Mouse (Mus musculus): ENCODE measurements around the gene Gatad1.
"Not testable (repeated sequence)": the region's sequence is repeated elsewhere in the genome, so short reads cannot be mapped to it uniquely, and the experiment has no call there.

Gene Gatad1

DNA sequence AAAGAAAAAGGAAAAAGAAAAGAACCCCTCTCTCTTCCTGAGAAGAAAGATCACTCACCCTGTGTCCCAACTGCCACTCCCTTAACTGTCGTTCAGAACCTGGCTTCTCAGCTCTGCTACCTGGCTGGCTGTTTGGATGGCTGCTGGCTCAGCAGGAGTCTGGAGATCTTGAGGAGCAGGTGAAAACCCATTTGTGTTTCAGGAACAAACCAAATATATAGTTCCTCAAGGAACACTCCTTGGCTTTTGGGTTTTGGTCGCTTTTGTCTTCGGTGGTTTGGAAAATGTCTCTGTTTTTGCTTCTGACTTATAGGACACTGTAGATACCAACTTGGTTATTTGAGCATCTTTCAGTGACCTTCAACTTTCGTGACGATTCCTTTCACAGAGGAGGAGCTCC lies at the start of gene Gatad1:
TSS of gene Gatad1 (minus strand) at position 101 of the 400 bp plus-strand sequence.
- no peak for DNase-seq (ENCODE audit: low read depth)

DNA sequence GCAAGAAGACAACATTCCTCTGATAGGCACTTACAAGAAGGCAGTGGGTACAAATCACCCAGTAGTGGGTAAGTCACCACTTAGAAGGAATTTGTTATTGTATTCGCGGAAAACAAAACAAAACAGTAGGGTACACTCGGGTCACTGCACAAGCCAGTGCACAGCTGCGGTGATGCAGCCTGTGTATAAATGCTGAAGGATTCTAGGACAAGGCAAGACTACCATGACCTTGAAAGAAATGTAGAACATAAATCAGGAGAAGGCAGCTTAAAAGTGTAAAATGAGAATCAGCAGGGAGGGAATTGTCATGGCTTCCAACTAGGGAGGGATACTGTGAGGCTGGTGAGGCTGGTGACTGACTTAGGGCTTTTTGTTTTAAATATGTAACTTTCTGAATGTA lies 45.2 kb upstream of the Gatad1 start:
- DNase-seq (ENCODE audit: low read depth): no peak

DNA sequence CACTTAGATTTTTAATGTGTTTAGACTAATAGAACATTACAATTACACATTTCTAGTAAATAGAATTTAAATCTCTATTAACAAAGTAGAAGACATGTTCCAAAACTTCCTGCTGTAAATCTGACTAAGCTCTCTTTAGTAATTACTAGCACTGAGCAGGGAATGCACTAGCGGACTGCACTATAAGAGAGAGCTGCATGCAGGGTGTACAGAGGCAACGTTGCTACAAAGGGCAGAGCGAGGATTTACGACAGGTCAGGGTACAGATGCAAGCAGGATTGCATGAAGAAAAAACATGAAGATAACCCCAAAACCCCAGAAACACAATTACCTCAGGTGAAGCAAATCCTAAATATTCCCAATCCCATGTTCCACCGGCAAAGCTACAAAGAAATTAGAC lies 43.0 kb upstream of the Gatad1 start:
- no peak for DNase-seq (ENCODE audit: low read depth)

DNA sequence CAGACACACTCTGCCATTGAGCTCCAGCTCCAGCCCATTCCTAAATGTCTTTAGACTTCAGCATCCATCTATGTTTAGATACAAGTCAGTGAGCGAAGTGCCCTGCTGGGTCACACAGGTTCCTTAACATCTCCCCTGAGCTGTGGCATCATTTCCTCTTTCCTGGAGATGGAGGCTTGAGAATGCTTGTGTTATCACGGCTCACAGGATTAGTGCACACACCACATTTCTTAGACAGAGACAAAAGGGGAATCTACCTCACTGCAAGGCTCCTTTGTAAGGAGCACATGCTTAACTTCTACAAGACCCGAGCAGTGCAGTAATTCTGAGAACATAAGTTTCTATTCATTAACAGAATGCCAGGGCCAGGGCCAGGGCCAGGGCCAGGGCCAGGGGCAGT lies 39.0 kb upstream of the Gatad1 start:
- no peak for DNase-seq (ENCODE audit: low read depth)

DNA sequence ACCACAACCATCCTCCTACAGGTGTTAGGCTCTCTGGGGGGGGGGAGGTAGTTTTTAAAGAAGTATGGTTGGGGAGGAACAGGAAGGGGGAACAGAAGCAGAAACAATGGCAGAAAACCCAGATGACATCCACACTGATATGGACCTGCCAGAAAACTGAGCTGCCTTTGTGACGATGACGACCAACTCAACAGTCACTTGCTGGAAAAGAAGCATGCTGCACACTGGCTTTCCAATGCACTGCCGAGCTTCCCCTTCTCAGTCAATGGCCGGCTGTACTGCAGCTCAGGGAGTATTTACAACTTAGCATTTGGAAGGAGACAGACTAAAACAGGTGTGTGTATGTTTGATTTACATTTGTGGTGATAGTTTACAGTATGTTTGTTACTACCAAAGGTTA lies 38.2 kb upstream of the Gatad1 start:
- no peak for DNase-seq (ENCODE audit: low read depth)

DNA sequence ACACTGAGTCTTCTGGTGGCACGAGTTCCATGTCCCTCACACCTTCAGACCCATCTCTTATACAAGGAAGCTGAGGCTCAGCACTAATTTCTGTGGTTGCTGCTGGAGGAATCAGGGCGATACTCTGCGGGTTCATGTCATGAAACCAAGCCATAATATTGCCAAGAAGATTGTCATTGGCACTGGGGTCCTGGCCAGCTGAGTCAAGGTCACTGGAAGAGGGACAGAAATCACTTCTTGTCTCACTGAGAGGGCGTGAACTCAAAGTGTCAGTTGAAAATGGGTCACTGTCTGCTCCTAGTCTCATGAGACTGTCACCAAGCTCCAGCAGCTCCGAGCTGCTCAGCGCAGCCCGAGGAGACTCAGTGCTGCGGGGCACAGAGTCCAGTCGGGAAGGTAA lies 36.0 kb upstream of the Gatad1 start:
- DNase-seq (ENCODE audit: low read depth): no peak

DNA sequence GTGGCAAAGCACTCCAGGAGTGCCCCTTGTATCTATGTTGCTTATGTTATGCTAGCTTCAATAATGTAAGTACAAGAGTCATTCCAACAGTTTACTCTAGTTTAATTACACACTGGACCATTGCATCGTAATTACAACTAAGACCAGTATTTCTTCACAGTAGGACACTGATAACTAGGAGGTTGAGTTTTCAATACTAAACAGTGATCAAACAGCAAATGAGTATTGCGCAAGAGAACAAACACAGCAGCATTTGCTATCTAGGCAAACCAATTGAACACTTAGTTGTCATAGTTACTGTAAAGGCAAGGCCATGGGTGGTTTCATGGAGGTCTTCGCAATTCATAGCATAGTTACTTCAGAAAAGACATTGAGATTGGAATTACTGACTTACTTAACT lies 34.3 kb upstream of the Gatad1 start:
- no peak for DNase-seq (ENCODE audit: low read depth)

DNA sequence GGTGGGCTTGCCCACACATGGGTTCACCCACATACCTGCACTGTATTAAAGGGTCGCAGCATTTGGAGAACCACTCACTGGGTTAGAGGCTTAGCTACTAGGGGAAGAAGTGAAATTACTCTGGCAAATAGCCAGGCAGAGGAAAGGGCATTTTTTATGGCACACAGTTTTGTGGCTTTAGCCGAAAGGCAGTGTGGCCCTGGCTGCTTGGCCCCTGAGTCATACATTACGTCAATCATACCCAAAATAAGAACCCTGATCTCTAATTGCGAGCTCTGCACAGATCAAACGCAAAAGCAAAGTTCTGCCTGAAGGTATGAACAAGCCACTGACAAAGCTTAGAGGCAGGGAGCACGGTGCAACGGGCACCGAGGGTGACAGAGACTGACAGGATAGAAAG lies 31.3 kb upstream of the Gatad1 start:
- DNase-seq (ENCODE audit: low read depth): peak; percentile 60

DNA sequence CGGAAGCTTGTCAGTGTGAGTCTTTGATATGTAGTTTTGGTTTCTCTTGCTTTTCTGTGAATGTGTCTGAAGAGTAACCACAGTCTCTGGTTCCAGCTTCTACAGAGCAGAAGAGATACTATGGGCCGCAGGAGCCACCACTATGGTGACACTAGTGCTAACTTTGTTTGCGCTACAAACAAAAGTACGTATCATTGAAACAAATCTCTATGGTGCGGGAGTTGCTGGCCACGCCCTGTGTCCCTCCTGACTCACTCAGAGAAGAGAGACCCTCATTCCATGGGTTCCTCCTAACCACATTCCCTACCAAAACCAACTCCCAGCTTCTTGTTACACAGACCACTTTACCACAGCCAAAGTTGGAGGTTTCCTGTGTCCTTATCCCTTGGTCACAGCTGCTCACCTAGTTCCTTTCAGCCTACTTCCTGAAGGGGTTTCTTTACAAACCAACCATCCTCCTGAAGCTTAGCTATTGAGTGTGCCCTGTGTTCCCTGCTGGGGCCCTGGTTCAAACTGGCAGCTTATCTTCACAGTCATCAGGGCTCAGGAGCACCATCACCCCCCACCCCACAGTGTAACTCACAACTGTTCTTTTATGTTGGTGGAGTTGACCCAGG lies 13.1 kb upstream of the Gatad1 start:
- no peak for DNase-seq (ENCODE audit: low read depth)

DNA sequence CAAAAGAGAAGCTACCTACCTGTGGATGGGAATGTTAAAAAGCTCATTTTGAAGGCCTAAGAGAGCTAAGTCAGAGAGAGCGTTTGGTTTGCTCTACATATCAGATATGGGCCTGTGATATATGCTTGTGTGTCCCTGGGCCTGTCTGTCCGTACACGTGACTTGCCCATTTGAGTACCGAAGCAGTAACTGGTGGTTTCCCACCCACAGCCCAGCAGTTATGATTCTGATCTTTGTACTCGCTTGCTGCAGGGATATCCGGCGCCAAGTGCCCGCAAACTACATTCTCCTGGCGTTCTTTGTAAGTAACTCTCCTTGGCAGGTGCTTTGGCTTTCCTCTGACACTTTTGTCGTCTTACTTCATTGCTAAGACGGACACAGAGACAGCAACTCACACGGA lies 9.6 kb upstream of the Gatad1 start:
- DNase-seq (ENCODE audit: low read depth): no peak

DNA sequence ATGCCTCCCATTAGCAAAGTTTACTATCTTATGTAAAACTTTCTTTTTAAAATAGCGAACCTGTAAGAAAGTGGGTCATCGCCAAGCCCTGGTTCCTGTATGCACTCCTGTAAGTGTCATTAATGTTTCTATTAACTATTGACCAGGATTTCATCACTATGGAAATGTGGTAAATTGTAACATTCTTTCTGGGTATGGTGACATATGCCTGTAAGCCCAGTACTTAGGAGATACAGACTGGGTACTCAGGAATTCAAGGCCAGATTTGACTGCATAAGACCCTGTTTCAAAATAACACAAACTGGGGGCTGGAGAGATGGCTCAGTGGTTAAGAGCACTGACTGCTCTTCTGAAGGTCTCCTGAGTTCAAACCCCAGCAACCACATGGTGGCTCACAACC lies 8.2 kb upstream of the Gatad1 start:
- no peak for DNase-seq (ENCODE audit: low read depth)

DNA sequence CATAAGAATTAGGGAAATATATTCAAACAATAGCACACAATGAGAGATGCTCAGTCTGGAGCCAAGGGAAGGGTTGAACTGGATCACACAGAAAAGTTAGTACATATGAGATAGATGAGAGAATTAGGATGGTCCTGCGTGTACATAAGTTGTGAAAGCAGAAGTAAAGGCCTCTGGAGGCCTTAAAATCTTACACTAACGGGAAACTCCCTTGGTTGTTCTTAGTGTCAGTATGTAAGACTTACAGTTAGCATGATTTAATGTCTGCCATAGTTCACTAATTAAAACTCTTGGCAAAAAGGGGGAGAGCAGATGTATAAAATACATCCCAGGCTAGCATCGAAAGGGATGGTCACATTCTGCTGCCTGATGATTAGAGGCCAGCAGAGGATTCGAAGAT lies 3.2 kb downstream of the Gatad1 start:
- no peak for DNase-seq (ENCODE audit: low read depth)

DNA sequence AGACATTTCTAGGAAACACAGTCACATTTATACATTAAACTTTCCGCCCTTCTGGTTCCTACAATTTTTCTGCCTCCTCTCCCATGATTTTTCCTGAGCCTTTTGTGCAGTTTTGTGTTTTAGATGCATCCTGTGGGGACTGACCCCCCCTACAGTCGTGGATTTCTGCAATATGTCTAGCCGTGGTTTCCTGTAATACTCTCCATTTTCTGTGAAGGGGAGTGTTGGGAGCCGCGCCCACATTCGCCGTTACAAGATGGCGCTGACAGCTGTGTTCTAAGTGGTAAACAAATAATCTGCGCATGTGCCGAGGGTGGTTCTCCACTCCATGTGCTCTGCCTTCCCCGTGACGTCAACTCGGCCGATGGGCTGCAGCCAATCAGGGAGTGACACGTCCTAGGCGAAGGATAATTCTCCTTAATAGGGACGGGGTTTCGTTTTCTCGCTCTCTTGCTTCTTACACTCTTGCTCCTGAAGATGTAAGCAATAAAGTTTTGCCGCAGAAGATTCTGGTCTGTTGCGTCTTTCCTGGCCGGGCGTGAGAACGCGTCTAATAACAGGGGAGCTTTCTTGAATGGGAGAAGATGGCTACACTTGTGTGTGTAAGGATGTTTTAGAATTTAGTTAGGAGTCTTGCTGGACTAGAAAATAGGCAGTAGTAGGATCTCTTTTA lies 3.9 kb downstream of the Gatad1 start:
- not testable (repeated sequence) for DNase-seq (ENCODE audit: low read depth)

DNA sequence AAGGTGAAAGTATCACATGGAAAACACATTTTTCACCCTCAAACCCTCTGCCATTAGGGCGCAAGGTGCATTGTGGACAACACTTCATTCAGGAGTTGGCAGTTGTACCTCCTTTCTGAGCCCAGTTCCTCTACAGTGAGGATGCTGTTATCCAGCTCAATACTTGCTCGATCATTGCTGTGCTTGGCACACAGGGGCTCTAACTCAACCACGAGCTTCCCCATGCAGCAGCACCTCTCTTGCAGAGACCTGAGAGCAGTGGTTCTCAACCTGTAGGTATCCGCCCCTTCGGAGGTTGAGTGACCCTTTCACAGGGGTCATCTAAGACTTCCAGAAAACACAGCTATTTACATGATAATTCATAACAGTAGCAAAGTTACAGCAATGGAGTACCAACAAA lies 5.4 kb downstream of the Gatad1 start:
- no peak for DNase-seq (ENCODE audit: low read depth)

DNA sequence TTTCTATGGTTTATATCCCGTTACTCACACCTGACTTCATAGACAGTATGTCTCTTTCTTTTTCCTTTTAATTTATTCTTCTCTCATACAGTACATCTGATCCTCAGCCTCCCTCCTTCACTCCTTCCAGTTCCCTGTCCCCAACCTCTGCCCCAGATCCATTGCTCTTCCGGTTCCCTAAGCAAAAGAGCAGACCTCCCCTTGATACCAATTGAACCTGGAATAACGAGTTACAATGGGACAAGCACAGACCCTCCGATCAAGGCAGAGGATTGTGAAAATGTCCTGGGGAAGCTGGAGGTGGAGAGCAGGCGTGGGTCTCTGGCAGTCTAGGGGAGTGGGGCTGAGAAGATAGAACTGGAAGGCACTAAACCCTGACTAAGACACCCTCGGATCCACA lies 6.1 kb downstream of the Gatad1 start, which contains the start of gene Tmbim7:
TSS of gene Tmbim7 (plus strand) at position 301 of the 400 bp plus-strand sequence.
- DNase-seq (ENCODE audit: low read depth): no peak

DNA sequence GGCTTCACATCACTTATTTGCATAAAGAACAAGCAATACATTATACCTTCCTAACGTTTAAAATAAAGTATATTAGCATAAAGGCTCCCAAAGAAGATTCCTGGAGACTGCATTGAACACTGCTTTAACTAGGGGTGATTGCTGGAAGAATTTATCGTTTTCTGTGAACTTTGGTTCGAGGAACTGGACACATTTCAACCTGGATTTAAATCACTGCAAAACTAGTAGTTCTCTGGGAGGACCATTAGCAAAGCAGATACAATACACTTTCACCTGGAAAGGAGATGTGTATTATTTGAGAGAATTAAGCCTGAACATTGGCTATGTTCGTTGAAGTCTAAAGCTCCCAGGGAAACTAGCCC lies 8.2 kb downstream of the Gatad1 start:
- DNase-seq (ENCODE audit: low read depth): no peak

DNA sequence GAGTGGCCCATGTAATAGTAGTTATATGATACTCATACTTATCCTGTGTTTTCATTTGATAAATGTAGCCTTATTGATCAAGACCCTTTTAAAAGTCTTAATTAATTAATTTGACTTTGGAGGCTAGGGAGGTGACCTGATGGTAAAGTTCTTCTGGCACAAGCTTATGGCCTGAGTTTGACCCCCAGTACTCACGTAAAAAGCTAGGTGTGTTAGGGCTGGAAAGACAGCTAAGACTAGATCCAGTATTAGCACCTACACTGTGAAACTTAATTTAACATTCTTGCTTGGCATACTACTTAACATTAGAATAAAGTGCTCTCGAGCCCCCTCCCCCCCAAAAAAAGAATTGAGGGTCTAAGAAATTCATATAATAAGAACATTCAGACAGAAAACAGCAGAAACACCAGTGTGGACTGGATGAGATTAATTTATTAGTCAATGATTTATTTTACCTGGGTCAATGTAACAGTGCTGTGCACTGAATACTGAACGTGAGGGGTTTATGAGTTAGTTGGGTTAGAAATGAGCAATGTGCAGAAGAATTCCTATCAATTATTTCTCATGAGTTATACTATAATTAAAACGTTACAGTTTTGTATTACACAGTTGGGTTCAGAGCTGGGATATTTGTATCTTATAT lies 8.7 kb downstream of the Gatad1 start:
- no peak for DNase-seq (ENCODE audit: low read depth)

DNA sequence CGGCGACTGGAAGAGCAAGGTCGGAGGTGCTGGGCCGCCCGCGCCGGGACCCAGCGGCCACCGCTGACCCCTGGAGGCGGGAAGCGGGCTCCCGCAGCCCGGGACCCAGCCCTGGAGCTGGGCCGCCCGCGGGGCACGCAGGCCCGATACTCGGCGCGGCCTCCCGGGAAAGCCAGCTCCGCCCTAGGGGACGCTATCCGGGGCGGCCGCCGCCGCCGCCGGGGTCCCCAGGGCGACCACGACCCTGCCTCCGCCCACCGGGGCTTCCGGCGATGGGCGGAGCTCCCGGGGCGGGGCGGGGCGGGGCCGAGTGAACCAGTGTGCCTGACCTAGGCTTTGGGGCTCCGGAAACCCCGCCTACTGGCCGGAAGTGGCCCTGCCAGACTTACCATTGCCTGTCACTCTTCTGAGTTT lies 9.3 kb downstream of the Gatad1 start:
- DNase-seq (ENCODE audit: low read depth): peak; percentile 91

DNA sequence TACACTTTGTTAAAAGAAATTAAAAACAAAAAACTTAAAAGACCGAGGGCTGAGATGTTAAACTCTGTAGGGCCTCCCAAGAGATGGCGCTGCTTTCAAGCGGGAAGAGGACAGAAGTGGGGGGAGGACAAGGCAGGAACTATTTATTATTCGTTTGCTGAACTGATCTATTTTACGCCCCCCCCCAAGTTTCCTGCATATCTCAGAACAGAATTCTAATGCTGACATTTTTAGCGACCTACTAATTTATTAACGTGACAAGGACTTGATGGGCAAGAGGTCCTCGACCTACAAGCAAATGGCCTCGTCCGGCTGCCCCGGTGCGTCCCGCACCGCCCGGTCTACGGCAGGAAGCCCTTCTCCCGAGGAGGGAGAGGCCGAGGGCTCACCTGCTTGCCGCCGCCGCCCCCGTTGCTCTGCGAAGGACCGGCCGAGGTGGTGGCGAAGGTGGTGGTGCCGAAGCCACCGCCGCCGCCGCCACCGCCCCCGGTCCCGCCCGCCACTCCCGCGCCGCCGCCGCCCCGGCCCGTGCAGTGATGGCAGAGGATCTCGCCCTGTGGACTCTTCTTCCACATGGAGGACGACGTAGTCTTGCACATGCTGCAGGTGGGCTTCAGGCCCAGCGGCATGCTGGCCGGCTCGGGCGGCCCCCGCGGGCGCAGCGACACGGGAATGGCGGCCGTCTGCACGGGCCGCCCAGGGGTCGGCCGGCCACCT lies 9.8 kb downstream of the Gatad1 start:
- DNase-seq (ENCODE audit: low read depth): peak; percentile 82

DNA sequence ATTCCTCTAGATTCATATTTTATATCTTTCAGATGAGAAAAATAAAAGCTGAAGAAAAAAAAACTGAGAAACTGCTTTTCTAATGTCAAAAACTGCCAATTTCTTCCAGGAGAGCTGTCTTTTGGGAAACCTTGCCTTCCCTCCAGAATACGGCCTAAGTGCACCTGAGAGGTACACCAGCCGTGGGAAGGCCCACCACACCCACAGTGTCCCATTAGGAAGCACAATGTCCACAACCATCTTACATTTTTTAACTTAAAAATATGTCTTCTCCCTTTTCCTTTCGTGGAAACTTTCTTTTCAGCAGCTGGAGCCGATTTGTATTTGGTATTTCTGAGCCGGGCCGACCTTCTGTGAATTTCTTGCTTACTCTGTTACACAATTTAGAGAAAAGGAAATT lies 10.4 kb downstream of the Gatad1 start:
- DNase-seq (ENCODE audit: low read depth): no peak

DNA sequence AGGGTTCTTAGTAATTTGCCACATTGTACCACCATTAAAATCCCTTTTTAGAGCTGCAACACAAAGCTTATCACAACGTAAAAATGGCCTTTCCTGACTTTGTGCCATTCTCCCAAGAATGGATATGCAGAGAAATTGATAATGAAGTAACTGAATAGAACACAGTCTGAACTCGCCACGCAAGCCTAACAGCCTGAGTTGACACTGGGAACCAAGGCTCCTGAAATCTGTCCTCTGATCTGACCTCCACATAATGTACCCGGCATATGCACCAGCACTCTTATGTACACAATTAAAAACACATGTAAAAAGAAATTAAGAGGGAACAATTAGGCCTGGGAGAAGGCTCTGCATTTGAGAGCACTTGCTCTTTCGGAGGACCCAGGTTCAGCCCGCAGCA lies 11.7 kb downstream of the Gatad1 start:
- DNase-seq (ENCODE audit: low read depth): no peak

DNA sequence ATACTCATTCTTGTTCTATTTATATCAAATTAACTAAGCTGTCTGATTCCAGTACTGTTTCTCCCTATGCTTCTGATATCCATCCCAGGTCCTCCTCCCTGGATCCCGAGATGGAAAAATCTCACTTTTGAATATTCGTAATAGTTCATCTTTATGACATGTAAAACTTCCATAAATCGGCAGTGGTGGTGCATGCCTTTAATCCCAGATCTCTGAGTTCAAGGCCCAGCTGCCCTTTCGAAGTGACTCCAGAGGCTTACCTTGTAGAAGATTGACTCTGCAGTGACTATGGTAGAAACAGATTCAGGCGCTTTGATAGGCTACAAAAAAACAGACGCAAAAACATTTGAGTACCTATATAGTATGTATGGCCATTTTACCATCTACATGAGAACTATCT lies 12.4 kb downstream of the Gatad1 start:
- DNase-seq (ENCODE audit: low read depth): no peak

DNA sequence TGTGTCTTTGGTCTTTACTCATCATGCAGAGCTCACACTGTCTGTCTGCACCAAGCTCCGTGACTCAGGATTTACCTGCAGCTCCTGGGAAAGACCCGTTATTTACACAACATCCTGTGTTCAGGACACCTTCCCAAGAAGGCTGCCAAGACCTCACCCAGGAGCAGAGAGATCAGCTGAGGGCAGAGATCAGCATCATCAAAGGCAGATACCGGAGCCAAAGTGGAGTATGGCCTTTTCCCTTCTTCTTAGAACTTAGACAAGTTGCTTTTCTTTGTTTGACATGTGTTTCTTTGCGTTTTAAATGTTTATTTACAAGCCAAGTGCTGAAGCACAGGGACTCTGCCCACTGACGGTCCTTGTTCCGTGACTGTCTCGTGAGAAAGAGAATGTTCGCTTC lies 21.7 kb downstream of the Gatad1 start:
- no peak for DNase-seq (ENCODE audit: low read depth)
